Mouse (Mus musculus) erythroid progenitor cell, adult 5-6 weeks (primary cell): ENCODE results near the gene Rasgrf1. TPM values are rescaled to one million over a fixed set of nuclear protein-coding genes. Genes with fewer than 3 reads are reported as not detected.

Experiments used
- ATAC-seq: replicated peaks from 2 replicates; pipeline ENCODE4 v1.8.0; 2016; ENCODE audit warnings: moderate number of reproducible peaks, mild to moderate bottlenecking, moderate TSS enrichment, inconsistent platforms; ENCODE audit not compliant: poor library complexity, low FRiP score, severe bottlenecking
- total RNA-seq, 2 experiments: library from RNA; stranded (forward) in 1 of 2; stranded (reverse) in 1 of 2; fragments of 150-400 nt in 1 of 2; fragments of 186-747, 209-891 nt in 1 of 2; gene quantifications; 2 replicates each; pipeline versions ENCODE4 v1.2.3 to v1.2.4; 2015 to 2017; ENCODE audit warnings: low replicate concordance in 2 of 2

Gene Rasgrf1
- total RNA-seq, 2 experiments from 2014 or later, result not detected

DNA sequence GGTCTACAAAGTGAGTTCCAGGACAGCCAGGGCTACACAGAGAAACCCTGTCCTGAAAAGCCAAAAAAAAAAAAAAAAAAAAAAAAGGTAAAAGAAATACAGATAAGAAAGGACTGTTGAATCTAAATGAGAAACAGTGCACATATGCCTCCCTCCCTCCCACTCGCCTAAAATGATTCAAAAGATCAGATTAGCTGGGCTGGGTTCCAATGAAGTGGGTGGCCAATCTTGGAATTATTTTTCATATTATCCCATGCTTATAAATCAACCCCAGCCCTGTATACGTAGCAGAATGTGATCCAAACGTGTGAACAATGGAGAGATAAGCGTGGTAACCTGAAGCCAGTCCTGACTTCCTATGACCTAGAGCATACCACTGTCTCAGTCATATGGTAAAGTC is 8.5 kb upstream of the Rasgrf1 start:
- ATAC-seq, result no peak

DNA sequence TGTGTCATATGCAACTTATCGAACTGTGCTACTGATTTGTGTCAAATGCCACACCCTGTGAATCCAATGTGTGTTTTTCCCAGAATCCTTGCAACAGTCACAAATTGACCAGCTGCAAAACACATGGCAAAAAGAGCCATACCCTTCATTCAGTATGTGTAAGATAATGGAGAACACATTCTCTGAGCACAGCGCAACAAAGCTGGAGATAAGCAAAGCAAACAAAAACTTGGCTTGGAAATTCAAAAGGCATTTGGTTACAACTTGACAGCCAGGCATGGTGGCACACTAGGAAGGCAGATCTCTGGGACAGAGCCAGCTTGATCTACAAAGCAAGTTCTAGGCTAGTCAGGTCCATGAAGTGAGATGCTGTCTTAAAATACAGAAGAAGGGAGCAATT is 6.9 kb upstream of the Rasgrf1 start:
- no peak for ATAC-seq

GRCm38 (mm10) chr9:89906645-89907044 is 3.1 kb upstream of the Rasgrf1 start:
- ATAC-seq, result no peak

- no peak for ATAC-seq
Measured at GRCm38 (mm10) chr9:89907941-89908340, 1.8 kb upstream of the Rasgrf1 start.

DNA sequence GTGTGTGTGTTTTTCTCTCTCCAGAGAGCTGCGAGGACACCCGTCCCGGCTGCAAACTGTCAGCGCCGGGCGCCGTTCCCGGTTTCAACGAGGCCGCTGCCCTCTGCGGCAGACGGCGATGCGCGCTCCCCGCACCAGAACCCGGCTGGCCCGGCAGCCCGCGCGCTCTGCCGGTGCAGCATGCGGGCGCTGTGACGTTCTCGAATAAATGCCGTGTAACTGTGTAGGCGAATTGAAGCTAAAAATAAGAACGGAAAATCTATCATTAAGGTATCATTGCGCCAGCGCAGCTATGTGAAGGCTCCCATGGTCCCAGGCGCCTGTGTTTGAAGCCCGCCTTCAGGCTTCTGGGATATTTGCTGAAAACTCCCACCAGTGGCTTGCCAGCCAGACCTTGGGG is 1.1 kb upstream of the Rasgrf1 start:
- no peak for ATAC-seq

GRCm38 (mm10) chr9:89910011-89910400 is 298 bp downstream of the Rasgrf1 start:
- no peak for ATAC-seq

GRCm38 (mm10) chr9:89910741-89911444 is 1.2 kb downstream of the Rasgrf1 start:
- ATAC-seq, result no peak

DNA sequence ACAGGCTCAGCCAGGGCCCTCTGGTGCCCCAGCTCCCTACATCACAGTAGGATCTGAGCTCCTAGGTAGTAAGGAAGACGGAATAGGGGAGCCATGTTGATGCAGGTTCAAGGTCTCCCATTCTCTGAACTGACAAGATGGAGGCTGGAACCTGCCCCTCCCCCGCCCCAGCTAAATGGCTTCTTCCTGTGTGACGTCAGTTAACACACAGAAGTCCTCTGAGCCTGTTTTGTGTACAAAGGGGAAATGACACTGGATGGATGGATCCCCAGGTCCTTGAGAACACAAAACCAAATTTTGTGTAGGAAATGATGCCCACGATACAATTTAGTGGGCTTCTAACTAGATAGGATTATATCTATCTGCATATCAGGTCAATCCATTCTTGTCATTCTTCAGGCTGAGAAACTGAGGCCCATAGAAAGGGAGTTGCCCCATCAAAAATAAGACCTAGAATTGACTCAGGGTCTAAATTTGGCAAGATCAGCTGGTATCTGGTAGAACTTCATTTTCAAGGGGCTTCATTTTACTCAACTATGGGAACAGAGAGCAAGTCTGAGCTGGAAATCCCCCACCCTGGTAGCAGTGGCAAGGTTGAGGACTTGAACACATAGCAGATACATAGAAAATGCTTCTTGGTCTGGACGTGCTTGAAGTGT is 2.3 kb downstream of the Rasgrf1 start:
- ATAC-seq, result no peak

GRCm38 (mm10) chr9:89913135-89913534 is 3.4 kb downstream of the Rasgrf1 start:
- no peak for ATAC-seq

DNA sequence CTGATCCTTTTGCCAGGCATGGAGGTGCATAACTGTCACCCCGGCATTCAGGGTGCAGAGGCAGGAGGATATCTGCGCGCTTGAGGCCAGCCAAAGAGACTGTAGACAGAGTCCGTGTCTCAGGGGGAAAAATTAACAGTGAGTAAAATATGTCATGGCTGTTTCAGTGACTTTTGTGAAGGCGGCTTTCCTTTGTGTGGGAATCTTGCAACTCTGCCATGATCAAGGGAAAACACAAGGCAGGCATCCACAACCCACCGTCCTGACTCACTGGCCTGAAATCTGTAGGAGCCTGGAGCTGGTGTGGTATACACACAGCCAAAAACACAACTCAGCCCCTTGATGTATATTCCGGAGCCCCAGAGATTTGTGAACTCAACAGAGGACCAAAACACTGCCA is 6.8 kb downstream of the Rasgrf1 start:
- no peak for ATAC-seq

DNA sequence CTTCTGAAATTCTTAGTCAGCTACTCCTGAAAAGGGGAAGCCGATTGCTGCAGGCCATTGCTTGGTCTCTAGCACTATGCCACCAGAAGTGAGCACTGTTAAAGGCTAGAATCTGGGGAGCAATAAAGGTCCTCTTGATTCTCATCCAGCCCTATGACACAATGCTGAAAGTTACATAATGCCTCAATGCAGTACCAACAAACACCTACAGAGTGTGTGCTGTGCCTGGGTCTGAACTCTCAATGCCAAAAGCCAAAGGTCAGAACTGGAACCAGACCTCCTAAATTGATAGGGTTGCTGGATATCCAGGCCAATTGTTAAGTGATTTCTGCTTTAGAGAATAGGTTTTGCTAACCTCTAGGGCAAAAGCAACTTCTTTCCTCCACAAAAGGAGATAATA is 7.7 kb downstream of the Rasgrf1 start:
- ATAC-seq, result no peak

- no peak for ATAC-seq
Measured at GRCm38 (mm10) chr9:89918832-89919231, 9.1 kb downstream of the Rasgrf1 start.

DNA sequence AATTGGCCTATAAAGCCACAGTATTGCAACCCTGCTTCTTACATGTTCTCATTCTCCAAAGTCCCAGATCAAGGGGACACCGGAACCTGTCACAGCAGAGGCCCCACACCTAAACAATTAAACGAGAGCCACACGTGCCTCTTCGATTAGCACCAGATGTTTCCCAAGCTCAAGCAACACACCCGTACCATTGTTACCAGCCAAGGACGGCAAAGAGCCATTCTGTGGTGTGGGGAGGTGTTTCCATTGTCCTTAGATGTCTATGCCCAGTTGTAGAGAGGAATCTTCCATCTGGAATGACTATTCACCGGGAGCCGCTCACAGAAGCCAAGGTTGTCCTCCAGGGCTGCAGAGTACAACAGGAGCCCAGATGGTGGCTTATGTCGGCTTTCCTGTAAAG is 11.4 kb downstream of the Rasgrf1 start:
- ATAC-seq, result no peak

GRCm38 (mm10) chr9:89922666-89923065 is 13.0 kb downstream of the Rasgrf1 start:
- ATAC-seq, result no peak

- ATAC-seq, result no peak
Measured at GRCm38 (mm10) chr9:89924836-89925235, 15.1 kb downstream of the Rasgrf1 start.

DNA sequence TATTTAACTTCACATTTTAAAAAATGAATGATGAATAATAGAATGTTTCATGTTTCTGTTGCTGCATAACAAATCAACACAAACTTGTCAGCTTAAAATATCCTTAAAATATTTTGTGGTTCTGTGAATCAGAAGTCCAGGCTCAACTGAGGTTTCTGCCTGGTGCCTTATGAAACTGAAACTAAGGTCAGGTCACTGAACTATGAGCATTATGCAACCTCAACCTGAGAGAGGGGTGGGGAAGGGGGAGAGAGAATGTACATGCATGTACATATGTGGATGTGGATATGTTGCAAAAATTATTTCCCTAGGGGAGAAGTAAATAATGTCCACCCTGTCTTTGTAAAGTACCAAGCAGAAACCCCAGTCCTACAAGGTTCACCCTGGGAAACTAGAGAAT is 18.8 kb downstream of the Rasgrf1 start:
- no peak for ATAC-seq

DNA sequence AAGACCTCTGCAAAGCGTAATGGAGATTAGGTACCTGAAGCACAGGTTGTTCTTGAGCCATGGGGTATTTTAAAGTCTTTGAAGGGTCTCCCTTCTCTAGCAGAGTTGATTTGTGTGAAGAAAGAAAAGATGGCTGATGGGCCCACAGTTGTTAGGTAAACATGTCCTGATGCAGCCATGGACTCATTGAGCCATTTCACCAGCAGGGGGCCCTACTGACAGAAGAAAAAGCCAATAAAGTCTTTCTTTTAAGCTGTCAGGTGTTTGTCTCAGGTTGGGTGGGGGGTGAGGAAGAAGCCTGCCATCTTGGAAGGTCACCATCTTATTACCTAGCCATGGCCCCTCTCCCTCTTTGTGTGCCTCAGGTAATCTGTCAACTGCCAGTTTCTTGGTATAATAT is 30.7 kb downstream of the Rasgrf1 start:
- ATAC-seq, result no peak

DNA sequence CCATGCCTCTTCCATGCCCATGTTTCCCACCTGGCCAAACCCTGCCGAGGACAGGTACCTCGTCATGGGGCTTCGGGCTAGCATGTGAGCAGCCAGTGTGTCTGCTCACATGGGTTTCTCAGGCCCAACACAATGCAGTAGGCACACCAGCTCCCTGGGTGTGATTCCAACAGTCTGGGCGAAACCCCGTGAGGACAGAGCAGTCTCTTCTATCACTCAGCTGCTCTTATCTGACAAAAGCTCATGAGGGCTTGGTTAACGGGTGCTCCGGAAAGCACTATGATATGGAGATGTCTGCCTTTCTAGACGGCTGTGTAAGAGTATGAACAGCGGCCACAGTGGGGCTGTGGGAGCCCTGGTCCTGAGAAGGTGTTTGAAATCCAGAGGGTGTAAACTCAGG is 37.1 kb downstream of the Rasgrf1 start:
- no peak for ATAC-seq

GRCm38 (mm10) chr9:89948602-89949001 is 38.9 kb downstream of the Rasgrf1 start:
- no peak for ATAC-seq

GRCm38 (mm10) chr9:89953596-89954215 is 44.0 kb downstream of the Rasgrf1 start:
- no peak for ATAC-seq

- ATAC-seq, result no peak
Measured at GRCm38 (mm10) chr9:89954860-89955479, 45.3 kb downstream of the Rasgrf1 start.
